Mouse (Mus musculus): ENCODE results near the gene Actn4. TPM values are rescaled to one million over a fixed set of nuclear protein-coding genes. Genes with fewer than 3 reads are reported as not detected.
"Not testable (repeated sequence)": the region's sequence is repeated elsewhere in the genome, so short reads cannot be mapped to it uniquely, and the experiment has no call there.

Actn4 gene
- polyA plus RNA-seq, 1 experiment = 173 TPM

DNA sequence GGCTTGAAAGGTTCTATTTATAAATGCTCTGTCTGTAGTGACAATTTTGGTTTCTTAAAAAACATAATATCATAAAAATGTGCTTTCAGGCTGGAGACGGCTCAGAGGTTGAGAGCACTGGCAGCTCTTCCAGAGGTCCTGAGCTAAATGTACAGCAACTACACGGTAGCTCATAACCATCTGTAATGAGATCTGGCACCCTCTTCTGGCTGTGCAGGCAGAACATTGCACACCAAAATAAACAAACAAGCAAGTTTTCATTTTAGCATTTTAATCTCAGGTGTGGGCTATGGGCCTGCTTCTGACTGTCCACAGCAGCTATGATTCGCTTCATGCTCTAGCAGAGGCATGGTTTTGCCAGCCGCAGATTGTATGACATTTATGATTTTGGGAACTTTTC lies 62.2 kb downstream of the Actn4 start:
- DNase-seq (ENCODE audit: low read depth) = no peak
- TF ChIP-seq POLR2A (IDR thresholded peaks at IDR 0.05; ENCODE audit: borderline replicate concordance, extremely low read depth, insufficient read depth, insufficient read length, poor library complexity, severe bottlenecking) (no peak), CTCF (IDR thresholded peaks at IDR 0.05; ENCODE audit: borderline replicate concordance, extremely low read depth, insufficient read depth, insufficient read length) (peak; percentile 7; the same call in 1 of the 2 replicates)

- no peak for DNase-seq (ENCODE audit: low read depth)
- TF ChIP-seq CTCF (IDR thresholded peaks at IDR 0.05; ENCODE audit: borderline replicate concordance, extremely low read depth, insufficient read depth, insufficient read length) (no peak), POLR2A (IDR thresholded peaks at IDR 0.05; ENCODE audit: borderline replicate concordance, extremely low read depth, insufficient read depth, insufficient read length, poor library complexity, severe bottlenecking) (no peak)
Observed at GRCm38 (mm10) chr7:28897661-28898060, 64.5 kb downstream of the Actn4 start.

DNA sequence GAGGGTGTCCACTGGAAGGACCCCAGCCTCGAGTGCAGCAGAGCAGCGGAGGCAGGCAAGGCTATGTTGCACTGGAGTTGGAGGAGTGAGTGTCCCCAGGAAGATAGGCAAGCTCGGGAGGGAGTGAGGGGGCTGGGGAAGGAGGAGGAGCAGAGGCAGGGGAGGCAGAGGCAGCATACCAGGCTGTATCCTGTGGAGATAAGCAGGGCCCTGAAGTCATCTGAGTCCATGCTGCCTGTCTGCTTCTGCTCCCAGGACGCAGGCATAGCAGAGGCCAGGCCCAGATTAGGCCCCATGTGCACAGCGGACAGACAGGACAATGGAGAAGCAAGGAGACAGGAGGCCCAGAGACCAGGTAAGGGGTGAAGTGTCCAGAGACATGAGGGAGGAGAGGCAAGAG lies 67.2 kb downstream of the Actn4 start:
- no peak for TF ChIP-seq POLR2A (IDR thresholded peaks at IDR 0.05; ENCODE audit: borderline replicate concordance, extremely low read depth, insufficient read depth, insufficient read length, poor library complexity, severe bottlenecking)
- TF ChIP-seq CTCF (IDR thresholded peaks at IDR 0.05; ENCODE audit: borderline replicate concordance, extremely low read depth, insufficient read depth, insufficient read length) = no peak
- no peak for DNase-seq (ENCODE audit: low read depth)

- DNase-seq (ENCODE audit: low read depth) = peak; percentile 54
Observed at GRCm38 (mm10) chr7:28893643-28894265, 68.4 kb downstream of the Actn4 start.

DNA sequence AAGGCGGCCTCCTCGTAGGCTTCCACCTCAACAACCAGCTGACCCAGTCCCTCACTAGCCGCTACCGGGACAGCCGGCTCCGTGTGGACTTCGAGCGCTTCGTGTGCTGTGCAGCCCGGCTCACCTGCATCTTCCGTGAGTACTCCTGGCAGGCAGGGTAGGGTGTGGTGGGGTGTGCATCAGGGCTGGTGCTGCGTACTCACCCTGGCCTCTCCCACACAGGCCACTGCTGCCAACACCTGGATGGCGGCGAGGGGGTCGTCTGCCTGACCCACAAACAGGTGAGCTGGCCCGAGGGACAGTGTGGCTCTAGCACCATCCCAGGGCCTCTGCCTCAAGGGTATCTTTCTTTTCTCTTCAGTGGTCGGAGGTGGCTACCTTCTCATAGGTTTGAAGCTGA lies 69.5 kb downstream of the Actn4 start:
- DNase-seq (ENCODE audit: low read depth) = no peak
- no peak for TF ChIP-seq CTCF (IDR thresholded peaks at IDR 0.05; ENCODE audit: borderline replicate concordance, extremely low read depth, insufficient read depth, insufficient read length)
- TF ChIP-seq POLR2A (IDR thresholded peaks at IDR 0.05; ENCODE audit: borderline replicate concordance, extremely low read depth, insufficient read depth, insufficient read length, poor library complexity, severe bottlenecking) = no peak

More at GRCm38 (mm10) chr7:28893643-28894265, 68.4 kb downstream of the Actn4 start:
- TF ChIP-seq POLR2A (IDR thresholded peaks at IDR 0.05; ENCODE audit: borderline replicate concordance, extremely low read depth, insufficient read depth, insufficient read length, poor library complexity, severe bottlenecking) = no peak
- peak; percentile 55 for TF ChIP-seq CTCF (IDR thresholded peaks at IDR 0.05; ENCODE audit: borderline replicate concordance, extremely low read depth, insufficient read depth, insufficient read length)

DNA sequence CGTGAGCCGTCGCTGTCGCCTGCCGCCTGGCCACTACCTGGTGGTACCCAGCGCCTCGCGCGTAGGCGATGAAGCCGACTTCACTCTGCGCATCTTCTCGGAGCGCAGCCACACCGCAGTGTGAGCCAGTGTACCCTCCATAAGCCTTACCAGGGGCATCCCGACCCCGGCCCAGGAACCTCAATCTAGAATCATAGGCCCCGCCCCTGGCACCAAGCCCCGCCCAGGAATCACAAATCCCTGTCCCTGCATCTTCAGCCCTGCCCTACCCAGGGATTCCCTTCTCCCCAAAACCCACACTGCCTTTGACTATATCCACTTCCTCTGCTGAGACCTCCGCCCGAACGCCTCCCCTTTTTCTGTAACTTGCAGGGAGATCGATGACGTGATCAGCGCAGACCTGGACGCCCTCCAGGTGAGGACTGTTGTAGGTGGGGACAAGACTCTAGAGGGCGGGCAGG lies 73.4 kb downstream of the Actn4 start:
- TF ChIP-seq CTCF (IDR thresholded peaks at IDR 0.05; ENCODE audit: borderline replicate concordance, extremely low read depth, insufficient read depth, insufficient read length) = no peak
- no peak for TF ChIP-seq POLR2A (IDR thresholded peaks at IDR 0.05; ENCODE audit: borderline replicate concordance, extremely low read depth, insufficient read depth, insufficient read length, poor library complexity, severe bottlenecking)
- DNase-seq (ENCODE audit: low read depth) = peak; percentile 26

- no peak for DNase-seq (ENCODE audit: low read depth)
- no peak for TF ChIP-seq POLR2A (IDR thresholded peaks at IDR 0.05; ENCODE audit: borderline replicate concordance, extremely low read depth, insufficient read depth, insufficient read length, poor library complexity, severe bottlenecking)
- no peak for TF ChIP-seq CTCF (IDR thresholded peaks at IDR 0.05; ENCODE audit: borderline replicate concordance, extremely low read depth, insufficient read depth, insufficient read length)
Observed at GRCm38 (mm10) chr7:28886486-28886885, 75.7 kb downstream of the Actn4 start.

DNA sequence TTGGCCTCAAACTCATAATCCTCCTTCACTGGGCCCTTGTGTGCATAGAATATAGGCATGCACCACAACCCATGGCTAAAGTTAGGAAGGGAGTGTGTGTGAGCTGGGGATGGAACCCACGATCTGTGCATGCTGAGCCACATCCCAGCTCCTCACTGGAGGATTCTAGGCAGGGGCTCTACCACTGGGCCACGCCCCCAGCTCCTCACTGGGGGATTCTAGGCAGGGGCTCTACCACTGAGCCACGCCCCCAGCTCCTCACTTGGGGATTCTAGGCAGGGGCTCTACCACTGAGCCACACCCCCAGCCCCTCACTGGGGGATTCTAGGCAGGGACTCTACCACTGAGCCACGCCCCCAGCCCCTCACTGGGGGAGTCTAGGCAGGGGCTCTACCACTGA lies 78.4 kb downstream of the Actn4 start:
- DNase-seq (ENCODE audit: low read depth) = not testable (repeated sequence)

- no peak for DNase-seq (ENCODE audit: low read depth)
- no peak for TF ChIP-seq CTCF (IDR thresholded peaks at IDR 0.05; ENCODE audit: borderline replicate concordance, extremely low read depth, insufficient read depth, insufficient read length)
- TF ChIP-seq POLR2A (IDR thresholded peaks at IDR 0.05; ENCODE audit: borderline replicate concordance, extremely low read depth, insufficient read depth, insufficient read length, poor library complexity, severe bottlenecking) = no peak
Observed at GRCm38 (mm10) chr7:28883039-28883438, 79.1 kb downstream of the Actn4 start.

GRCm38 (mm10) chr7:28881199-28881598 lies 80.9 kb downstream of the Actn4 start, which contains the start of gene Capn12:
Gene Capn12 (plus strand): TSS chr7:28881422.
- no peak for TF ChIP-seq POLR2A (IDR thresholded peaks at IDR 0.05; ENCODE audit: borderline replicate concordance, extremely low read depth, insufficient read depth, insufficient read length, poor library complexity, severe bottlenecking)
- TF ChIP-seq CTCF (IDR thresholded peaks at IDR 0.05; ENCODE audit: borderline replicate concordance, extremely low read depth, insufficient read depth, insufficient read length) = no peak
- no peak for DNase-seq (ENCODE audit: low read depth)

- DNase-seq (ENCODE audit: low read depth) = peak; percentile 11
- TF ChIP-seq CTCF (IDR thresholded peaks at IDR 0.05; ENCODE audit: borderline replicate concordance, extremely low read depth, insufficient read depth, insufficient read length) (no peak), POLR2A (IDR thresholded peaks at IDR 0.05; ENCODE audit: borderline replicate concordance, extremely low read depth, insufficient read depth, insufficient read length, poor library complexity, severe bottlenecking) (no peak)
Observed at GRCm38 (mm10) chr7:28880554-28880953, 81.6 kb downstream of the Actn4 start.

DNA sequence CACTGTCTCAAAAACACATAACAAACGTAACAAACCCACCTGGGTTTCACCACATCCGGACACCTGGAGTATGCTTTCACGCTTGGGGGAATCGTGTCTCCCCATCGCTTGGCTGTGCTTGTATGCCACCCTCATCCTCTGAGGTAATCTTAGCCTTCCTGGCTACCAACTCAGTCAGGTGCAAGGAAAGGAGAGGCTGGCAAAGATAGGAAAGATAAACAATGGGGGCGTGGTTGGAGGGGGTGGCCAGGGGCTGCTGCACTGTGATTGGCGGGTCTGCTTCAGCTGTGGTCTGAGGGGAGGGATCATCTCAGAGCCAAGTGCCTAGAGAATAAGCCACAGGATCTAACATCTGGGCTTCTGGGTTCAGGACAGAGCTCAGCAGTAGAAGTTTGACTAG lies 82.5 kb downstream of the Actn4 start:
- no peak for DNase-seq (ENCODE audit: low read depth)
- TF ChIP-seq CTCF (IDR thresholded peaks at IDR 0.05; ENCODE audit: borderline replicate concordance, extremely low read depth, insufficient read depth, insufficient read length) (no peak), POLR2A (IDR thresholded peaks at IDR 0.05; ENCODE audit: borderline replicate concordance, extremely low read depth, insufficient read depth, insufficient read length, poor library complexity, severe bottlenecking) (no peak)
